Mouse (Mus musculus) gastrocnemius, adult 18-20 months (tissue): ENCODE results near the gene 1810049J17Rik. TPM values are rescaled to one million over a fixed set of nuclear protein-coding genes. Genes with fewer than 3 reads are reported as not detected.

Experiments used
- DNase-seq: peaks from one replicate; pipeline ENCODE4 v3.0.0; 2021; ENCODE audit warnings: low spot score
- total RNA-seq, 2 experiments: library from RNA; stranded (reverse); gene quantifications; 2 replicates each; pipeline ENCODE4 v1.2.3; 2021

The 1810049J17Rik gene
- total RNA-seq, 2 experiments from 2014 or later = 0.76 to 0.78 TPM

DNA sequence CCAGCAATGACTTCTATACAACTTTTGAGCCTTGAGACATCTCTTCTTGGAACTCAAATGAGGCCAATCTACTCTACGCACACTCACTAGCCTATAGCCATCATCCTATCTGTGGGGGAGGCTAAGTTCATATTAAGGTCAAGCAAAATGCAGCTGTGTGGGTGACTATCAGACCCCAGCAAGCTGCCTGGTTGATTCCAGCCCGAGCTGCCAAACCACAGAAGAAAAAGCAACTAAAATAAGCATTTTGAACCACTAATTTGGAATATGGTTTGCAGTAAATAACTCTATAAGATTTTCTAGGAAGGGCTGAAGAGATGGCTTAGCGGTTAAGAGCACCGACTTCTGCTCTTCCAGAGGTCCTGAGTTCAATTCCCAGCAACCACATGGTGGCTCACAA lies 11.0 kb downstream of the 1810049J17Rik start:
- DNase-seq = no peak

DNA sequence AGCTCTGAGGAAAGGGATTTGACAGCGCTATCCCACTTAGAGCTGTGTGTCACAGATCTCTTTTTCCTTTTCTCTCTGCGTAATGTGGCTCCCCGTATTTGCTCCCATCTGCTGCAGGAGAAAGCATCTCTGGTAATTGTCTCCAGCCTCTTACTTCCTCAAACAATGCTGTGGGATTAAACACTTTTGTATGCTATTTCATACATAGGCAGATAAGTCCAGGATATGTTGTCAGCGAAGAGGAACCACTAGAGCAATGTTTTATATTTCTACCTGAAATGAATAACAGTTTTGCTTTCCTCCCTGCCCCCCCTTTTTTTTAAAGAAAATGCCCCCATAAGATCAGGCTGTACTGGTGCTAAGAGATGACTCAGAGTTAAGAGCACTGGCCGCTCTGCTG lies 13.2 kb downstream of the 1810049J17Rik start:
- no peak for DNase-seq

GRCm38 (mm10) chr15:12307114-12307513 lies 14.6 kb downstream of the 1810049J17Rik start:
- DNase-seq = no peak

- peak; percentile 32 for DNase-seq
These were observed 15.3 kb downstream of the 1810049J17Rik start for GRCm38 (mm10) chr15:12306188-12307071.

- DNase-seq = no peak
These were observed 19.9 kb downstream of the 1810049J17Rik start for GRCm38 (mm10) chr15:12301771-12302170.

DNA sequence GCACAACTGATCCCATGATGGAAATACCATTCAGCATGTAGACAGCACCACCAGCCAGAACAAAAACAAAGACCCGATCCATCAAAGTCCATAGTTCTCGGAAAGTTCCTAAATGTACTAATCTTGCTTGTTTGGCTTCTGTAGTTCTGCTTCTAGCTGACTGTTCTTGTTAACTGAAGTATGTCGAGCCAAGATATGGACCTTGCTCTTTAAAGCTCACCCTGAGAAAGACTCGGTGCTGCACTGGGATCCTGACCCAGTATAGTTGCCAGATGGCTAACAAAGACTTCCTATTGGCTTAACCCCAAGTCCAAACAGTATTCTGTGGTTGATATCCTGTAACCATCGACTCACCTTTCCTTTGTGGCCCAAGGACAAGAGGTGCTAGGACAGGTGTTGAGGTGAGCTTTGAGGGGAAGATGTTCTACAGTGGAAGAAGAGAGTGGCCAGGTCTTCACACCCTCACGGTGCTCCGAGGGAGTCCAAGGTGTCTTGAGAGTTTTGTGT lies 23.4 kb downstream of the 1810049J17Rik start:
- DNase-seq = no peak

GRCm38 (mm10) chr15:12296228-12296627 lies 25.5 kb downstream of the 1810049J17Rik start:
- DNase-seq = no peak

GRCm38 (mm10) chr15:12291757-12292156 lies 29.9 kb downstream of the 1810049J17Rik start:
- no peak for DNase-seq

DNA sequence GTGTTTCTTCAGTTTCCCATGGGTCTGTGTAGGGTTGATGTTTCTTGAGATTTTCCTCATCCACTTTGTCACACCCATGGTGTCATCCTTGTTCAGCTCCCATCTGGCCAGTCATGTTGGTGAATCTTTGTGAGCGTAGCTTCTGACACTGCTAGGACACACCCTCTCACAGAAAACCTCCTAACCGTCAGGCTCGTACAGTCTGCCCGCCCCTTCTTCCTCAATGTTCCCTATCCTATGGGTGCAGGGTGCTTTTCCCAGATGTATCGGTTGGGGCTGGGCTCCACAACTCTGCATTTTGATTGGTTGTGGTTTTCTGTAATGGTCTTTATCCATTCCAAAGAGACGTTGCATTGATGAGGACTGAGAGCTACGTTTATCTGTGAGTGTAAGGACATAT lies 31.4 kb downstream of the 1810049J17Rik start:
- no peak for DNase-seq

DNA sequence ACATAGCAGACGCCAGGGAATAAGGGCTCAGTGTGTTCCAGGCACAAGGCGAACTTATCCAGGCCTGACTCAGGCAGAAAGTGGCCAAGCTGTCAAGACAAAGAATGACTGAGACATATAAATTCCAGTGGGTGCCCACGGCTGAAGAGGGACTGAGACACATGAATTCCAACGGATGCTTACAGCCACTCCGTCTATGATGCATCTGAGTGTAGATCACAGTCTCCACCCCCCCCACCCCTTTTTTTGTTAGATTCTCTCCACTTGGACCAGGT lies 36.2 kb downstream of the 1810049J17Rik start:
- DNase-seq = no peak

DNA sequence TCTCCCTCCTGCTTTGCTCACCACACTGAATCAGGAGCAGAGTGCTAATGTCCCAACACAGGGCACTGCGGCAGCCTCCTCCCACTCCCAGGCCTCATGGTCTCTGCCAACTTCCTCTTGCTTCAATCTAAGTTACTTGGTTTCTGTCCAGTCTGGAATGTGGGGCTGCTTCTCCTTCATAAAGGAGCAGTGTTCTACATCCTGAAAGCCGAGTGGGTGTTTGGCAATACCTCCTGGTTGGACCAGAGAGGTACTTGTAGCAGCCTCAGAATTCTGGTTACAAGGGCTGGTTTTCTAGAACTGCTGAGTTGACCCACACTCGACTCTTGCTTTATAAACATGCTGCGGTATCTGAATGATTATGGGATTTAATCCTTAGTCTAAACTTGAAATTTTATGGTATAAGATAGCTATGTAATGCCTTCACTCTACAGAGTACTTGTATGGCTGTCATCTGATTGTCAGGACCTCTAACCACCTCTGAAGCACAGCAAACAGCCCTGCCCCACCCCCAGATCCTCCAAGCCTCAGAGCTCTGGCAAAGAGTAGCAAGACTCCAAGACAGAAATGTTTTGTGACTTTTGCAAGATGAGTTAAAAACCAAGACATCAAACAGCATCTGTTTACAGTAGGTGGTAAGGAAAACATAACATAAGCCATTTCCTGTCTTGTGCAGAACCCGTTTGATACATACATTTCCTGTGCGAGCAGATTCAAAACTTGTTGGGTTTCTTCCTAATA lies 36.7 kb downstream of the 1810049J17Rik start:
- DNase-seq = no peak

DNA sequence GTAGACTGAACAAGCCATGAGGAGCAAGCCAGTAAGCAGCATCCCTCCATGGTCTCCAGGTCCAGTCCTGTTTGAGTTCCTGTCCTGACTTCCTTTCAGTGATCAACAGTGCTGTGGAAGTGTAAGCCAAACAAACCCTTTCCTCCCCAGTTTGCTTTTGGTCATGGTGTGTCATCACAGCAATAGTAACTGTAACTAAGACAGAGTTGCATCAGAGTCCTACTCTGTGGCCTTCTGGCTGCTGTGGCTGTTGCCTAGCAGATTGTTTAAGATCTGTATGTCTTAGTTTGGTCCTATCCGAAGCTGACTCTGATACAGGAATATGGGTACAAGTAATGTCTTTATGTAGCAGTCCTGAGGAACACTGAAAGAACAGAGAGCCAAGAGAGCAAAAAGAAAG lies 41.9 kb downstream of the 1810049J17Rik start:
- DNase-seq = no peak

GRCm38 (mm10) chr15:12275091-12275623 lies 46.5 kb downstream of the 1810049J17Rik start:
- no peak for DNase-seq

DNA sequence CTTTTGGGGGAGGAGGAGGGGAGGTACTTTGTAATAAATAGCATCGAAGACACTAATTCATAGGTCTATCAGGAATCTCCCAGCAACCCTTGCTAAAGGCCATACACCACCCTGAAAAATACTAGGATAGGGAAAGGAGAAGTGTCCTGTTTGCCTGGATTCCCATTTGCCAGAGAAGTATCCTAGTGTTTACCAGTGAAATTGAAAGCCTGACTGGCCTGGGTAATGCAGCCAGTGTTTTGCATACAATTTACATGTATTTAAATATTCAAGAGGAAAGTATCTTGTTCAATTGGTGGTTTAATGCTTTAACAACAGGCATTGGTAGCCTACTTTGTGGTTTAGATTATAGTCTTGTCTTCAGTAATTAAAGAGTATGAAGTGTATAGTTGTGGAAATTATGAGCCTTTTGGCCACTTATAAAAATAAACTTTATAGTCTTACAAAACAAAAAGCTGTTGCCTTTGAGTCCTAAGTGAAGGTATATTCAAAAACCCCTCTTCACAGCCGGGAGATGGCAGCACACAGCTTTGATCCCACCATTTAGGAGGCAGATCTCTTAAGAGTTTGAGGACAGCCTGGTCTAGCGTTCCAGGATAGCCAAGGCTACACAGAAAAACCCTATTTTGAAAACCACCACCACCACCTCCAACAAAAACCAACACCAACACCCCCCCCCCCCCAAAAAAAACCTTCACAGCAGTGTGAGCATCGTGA lies 47.5 kb downstream of the 1810049J17Rik start:
- DNase-seq = no peak

DNA sequence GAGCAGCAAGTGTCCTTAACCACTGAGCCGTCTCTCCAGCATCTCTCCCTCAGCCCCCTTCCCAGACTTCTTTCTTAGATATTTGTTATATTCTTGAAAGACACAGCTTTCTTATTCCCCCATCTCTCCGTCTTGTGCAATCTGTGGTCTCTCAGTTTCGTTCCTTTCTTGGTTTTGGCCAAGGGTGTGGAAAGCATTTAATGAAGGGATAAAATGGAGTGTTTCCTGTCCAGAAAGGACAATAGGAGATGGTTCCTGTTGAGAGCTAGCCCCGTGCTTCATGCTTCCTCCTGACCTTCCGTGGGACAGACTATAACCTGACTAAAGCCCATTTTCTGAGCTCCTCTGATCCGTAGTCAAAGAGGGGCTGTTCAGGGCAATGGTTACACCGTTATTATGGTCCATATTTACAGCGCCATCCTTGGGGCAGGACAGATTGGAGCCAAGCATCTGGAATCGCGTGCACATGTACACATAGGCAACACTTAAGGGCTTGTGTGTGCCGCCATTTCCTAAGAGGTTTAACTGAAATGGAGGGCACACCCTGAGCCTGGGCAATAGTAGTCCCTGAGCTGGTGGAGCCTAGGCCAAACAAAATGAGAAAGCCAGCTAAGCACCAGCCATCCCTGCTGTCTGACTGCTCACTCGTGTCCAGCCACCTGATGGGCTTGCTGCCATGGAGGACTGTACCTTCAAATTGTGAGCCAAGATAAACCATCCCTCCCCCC lies 48.2 kb downstream of the 1810049J17Rik start:
- DNase-seq = no peak

Other genes with a start within 250 kb of the 1810049J17Rik start
- gene Zfr, start 204.1 kb downstream of the 1810049J17Rik start, total RNA-seq = 10 to 100 TPM; 57.8 to 68.4 TPM
- gene Mtmr12, start 116.9 kb downstream of the 1810049J17Rik start, total RNA-seq = 1 to 10 TPM; 2.2 to 4.0 TPM
- 10 to 100 TPM; 70.2 to 77.9 TPM for gene Golph3, start 449 bp downstream of the 1810049J17Rik start, total RNA-seq